Mouse (Mus musculus): ENCODE measurements at regions not wholly inside any gene's neighbourhood (a gene's known extent, or its start where the extent isn't known, plus 50 kb on each side); places are given as distances from the start of the nearest gene placed in this dataset.

GRCm38 (mm10) chr11:95198196-95198595, 52.1 kb upstream of the Dlx4 start:
- DNase-seq (ENCODE audit: extremely low spot score in 1 of 2, low spot score in 2 of 2) = no peak
- intact Hi-C loops (cut with DNase I) = no loop called here

GRCm38 (mm10) chr11:95200971-95201370, 54.9 kb upstream of the Dlx4 start:
- DNase-seq (ENCODE audit: extremely low spot score in 1 of 2, low spot score in 2 of 2) = no peak
- intact Hi-C loops (cut with DNase I) = no loop called here

GRCm38 (mm10) chr11:95210185-95211030, 50.9 kb upstream of the Tac4 start:
- DNase-seq (ENCODE audit: extremely low spot score in 1 of 2, low spot score in 2 of 2) = peak in 1 of 2 experiments; percentile 64
- intact Hi-C loops (cut with DNase I) = no loop called here

- intact Hi-C loops (cut with DNase I) = no loop called here
- no peak for DNase-seq (ENCODE audit: extremely low spot score in 1 of 2, low spot score in 2 of 2)
Measured at GRCm38 (mm10) chr11:95211031-95211425, 50.3 kb upstream of the Tac4 start.

Data from left cerebral cortex, postnatal 10 days (tissue).